Mouse (Mus musculus) ES-Bruce4 (cell line): ENCODE results near the gene Mast4. TPM values are rescaled to one million over a fixed set of nuclear protein-coding genes. Genes with fewer than 3 reads are reported as not detected.

Source experiments
- H3K27ac ChIP-seq: 2 replicates; pipeline ENCODE4 v1.5.1; 2012; ENCODE audit warnings: low read length, inconsistent platforms; ENCODE audit not compliant: insufficient read depth
- H3K27me3 ChIP-seq: 2 replicates; pipeline ENCODE4 v1.6.1; 2012; ENCODE audit warnings: mild to moderate bottlenecking, low read length, inconsistent platforms; ENCODE audit not compliant: control insufficient read depth, poor library complexity, insufficient read depth, severe bottlenecking
- H3K36me3 ChIP-seq: 2 replicates; pipeline ENCODE4 v1.6.1; 2012; ENCODE audit warnings: inconsistent platforms, mild to moderate bottlenecking, low read length, moderate library complexity; ENCODE audit not compliant: control insufficient read depth, poor library complexity, insufficient read depth, severe bottlenecking
- H3K4me1 ChIP-seq: one replicate; pipeline ENCODE4 v1.8.1; 2011; ENCODE audit warnings: low read length; ENCODE audit not compliant: control insufficient read depth, insufficient read depth
- H3K4me3 ChIP-seq: 2 replicates; pipeline ENCODE4 v1.5.1; 2011; ENCODE audit warnings: low read depth, mild to moderate bottlenecking, low read length
- H3K9ac ChIP-seq: 2 replicates; pipeline ENCODE4 v1.6.1; 2012; ENCODE audit warnings: low read depth, mild to moderate bottlenecking, inconsistent platforms; ENCODE audit not compliant: poor library complexity, severe bottlenecking
- H3K9me3 ChIP-seq: replicated peaks from 2 replicates; pipeline ENCODE4 v1.6.1; 2012; ENCODE audit warnings: mild to moderate bottlenecking, low read length, inconsistent platforms; ENCODE audit not compliant: control insufficient read depth, poor library complexity, insufficient read depth, severe bottlenecking
- CTCF ChIP-seq: IDR thresholded peaks from one replicate; pipeline ENCODE4 v1.8.1; 2011; ENCODE audit warnings: low read depth, low read length
- EP300 ChIP-seq: IDR thresholded peaks from 2 replicates; pipeline ENCODE4 v1.6.1; 2011; ENCODE audit warnings: low read depth, low read length; ENCODE audit not compliant: insufficient read depth
- POLR2A ChIP-seq: IDR thresholded peaks from one replicate; pipeline ENCODE4 v1.8.1; 2011; ENCODE audit warnings: low read length; ENCODE audit not compliant: insufficient read depth
- polyA plus RNA-seq: library from polyadenylated mRNA; stranded (reverse); fragments of >200 nt; gene quantifications from 2 replicates; pipeline ENCODE4 v1.2.4, GENCODE M21; 2011; ENCODE audit warnings: low read depth; ENCODE audit not compliant: missing spikeins, insufficient read depth, insufficient read length

Gene Mast4
- polyA plus RNA-seq, 1 experiment, result 25.3 TPM

- H3K36me3 ChIP-seq, result no peaks in the 10 kb centered on the region
- TF ChIP-seq CTCF (no peak), POLR2A (no peak), EP300 (no peak)
- H3K4me3 ChIP-seq, result no peak overlapping the region
- H3K9ac ChIP-seq, result no peak overlapping the region
- no peaks in the 10 kb centered on the region for H3K9me3 ChIP-seq
- no peaks in the 10 kb centered on the region for H3K27me3 ChIP-seq
- H3K4me1 ChIP-seq, result no peaks in the 10 kb centered on the region
- H3K27ac ChIP-seq, result no peak overlapping the region
Measured at GRCm38 (mm10) chr13:103065437-103065836, 268.9 kb downstream of the Mast4 start.

GRCm38 (mm10) chr13:103061680-103062079 is 272.6 kb downstream of the Mast4 start:
- Histone ChIP-seq H3K9ac (no peak overlapping the region), H3K27ac (no peak overlapping the region), H3K4me1 (no peaks in the 10 kb centered on the region), H3K9me3 (no peaks in the 10 kb centered on the region), H3K4me3 (no peak overlapping the region), H3K27me3 (no peaks in the 10 kb centered on the region), H3K36me3 (no peaks in the 10 kb centered on the region)
- no peak for TF ChIP-seq POLR2A
- TF ChIP-seq EP300, result no peak
- TF ChIP-seq CTCF, result no peak

GRCm38 (mm10) chr13:103059995-103060652 is 274.2 kb downstream of the Mast4 start:
- Histone ChIP-seq H3K4me1 (no peaks in the 10 kb centered on the region), H3K27ac (no peak overlapping the region), H3K27me3 (no peaks in the 10 kb centered on the region), H3K9ac (no peak overlapping the region), H3K9me3 (no peaks in the 10 kb centered on the region), H3K4me3 (no peak overlapping the region), H3K36me3 (no peaks in the 10 kb centered on the region)
- TF ChIP-seq EP300 (no peak), CTCF (no peak), POLR2A (no peak)

GRCm38 (mm10) chr13:103056451-103056850 is 277.8 kb downstream of the Mast4 start:
- no peaks in the 10 kb centered on the region for H3K36me3 ChIP-seq
- no peaks in the 10 kb centered on the region; the same call in 1 of the 2 replicates for H3K27me3 ChIP-seq
- H3K4me3 ChIP-seq, result no peak overlapping the region
- H3K9ac ChIP-seq, result no peak overlapping the region
- H3K9me3 ChIP-seq, result no peaks in the 10 kb centered on the region
- no peaks in the 10 kb centered on the region for H3K4me1 ChIP-seq
- no peak overlapping the region for H3K27ac ChIP-seq
- TF ChIP-seq POLR2A (no peak), CTCF (no peak), EP300 (no peak)

GRCm38 (mm10) chr13:103052661-103053060 is 281.6 kb downstream of the Mast4 start:
- Histone ChIP-seq H3K4me3 (no peak overlapping the region), H3K9ac (no peak overlapping the region), H3K36me3 (no peaks in the 10 kb centered on the region), H3K4me1 (no peaks in the 10 kb centered on the region), H3K27me3 (peaks cover 1% of the 10 kb centered on the region; the same call in 1 of the 2 replicates), H3K27ac (no peak overlapping the region), H3K9me3 (no peaks in the 10 kb centered on the region)
- TF ChIP-seq POLR2A, result no peak
- no peak for TF ChIP-seq CTCF
- TF ChIP-seq EP300, result no peak

- Histone ChIP-seq H3K9me3 (no peaks in the 10 kb centered on the region), H3K4me1 (no peaks in the 10 kb centered on the region), H3K27ac (no peak overlapping the region), H3K4me3 (no peak overlapping the region), H3K27me3 (peaks cover 1% of the 10 kb centered on the region; the same call in 1 of the 2 replicates), H3K9ac (no peak overlapping the region), H3K36me3 (no peaks in the 10 kb centered on the region)
- TF ChIP-seq POLR2A (no peak), EP300 (no peak), CTCF (no peak)
Measured at GRCm38 (mm10) chr13:103048954-103049353, 285.3 kb downstream of the Mast4 start.
